Mouse (Mus musculus) stomach, embryonic 14.5 days (tissue): ENCODE results near the gene Etv6. TPM values are rescaled to one million over a fixed set of nuclear protein-coding genes. Genes with fewer than 3 reads are reported as not detected.
A peak's percentile ranks its signal among the peaks of the same experiment; 100 is the strongest.

Experiments
- ATAC-seq: fragments of 200-750 bp; cut with Nextera tagmentation; 2 replicates; pipeline ENCODE4 v1.8.0; 2017; ENCODE audit warnings: low read depth, moderate TSS enrichment; ENCODE audit not compliant: insufficient number of reproducible peaks, insufficient read depth, low FRiP score
- H3K27ac ChIP-seq: fragments of 300-500 bp; sonication (generic); 2 replicates; pipeline ENCODE4 v1.5.1; 2014; ENCODE audit warnings: mild to moderate bottlenecking, low read length, moderate library complexity, mixed read lengths
- H3K27me3 ChIP-seq: fragments of 300-500 bp; sonication (generic); 2 replicates; pipeline ENCODE4 v1.6.1; 2014; ENCODE audit warnings: low read length, control low read depth, mixed read lengths; ENCODE audit not compliant: control insufficient read depth, insufficient read depth
- H3K36me3 ChIP-seq: fragments of 300-500 bp; sonication (generic); 2 replicates; pipeline ENCODE4 v1.6.1; 2014; ENCODE audit warnings: mild to moderate bottlenecking, control low read depth, low read length, moderate library complexity, mixed read lengths; ENCODE audit not compliant: control insufficient read depth, insufficient read depth
- H3K4me1 ChIP-seq: fragments of 300-500 bp; sonication (generic); 2 replicates; pipeline ENCODE4 v1.6.1; 2014; ENCODE audit warnings: low read length, control low read depth, mixed read lengths; ENCODE audit not compliant: control insufficient read depth, insufficient read depth
- H3K4me2 ChIP-seq: fragments of 300-500 bp; sonication (generic); replicated peaks from 2 replicates; pipeline ENCODE4 v1.6.1; 2014; ENCODE audit warnings: low read depth, low read length, control low read depth
- H3K4me3 ChIP-seq: fragments of 300-500 bp; sonication (generic); 2 replicates; pipeline ENCODE4 v1.5.1; 2014; ENCODE audit warnings: low read depth, low read length, control low read depth
- H3K9ac ChIP-seq: fragments of 300-500 bp; sonication (generic); replicated peaks from 2 replicates; pipeline ENCODE4 v1.6.1; 2014; ENCODE audit warnings: low read depth, mild to moderate bottlenecking, control low read depth, low read length, moderate library complexity, mixed read lengths
- H3K9me3 ChIP-seq: fragments of 300-500 bp; sonication (generic); 2 replicates; pipeline ENCODE4 v1.6.1; 2016; ENCODE audit warnings: low read depth, low read length, control low read depth; ENCODE audit not compliant: control insufficient read depth
- WGBS: fragments of 180-500 bp; shearing (Covaris S2); extraction: QIAGEN DNeasy Blood & Tissue Kit; methylation state at CpG from one replicate; pipeline ENCODE4 v1.1.7; 2014; 5-methylcytosine and 5-hydroxymethylcytosine counted together
- polyA plus RNA-seq: library from polyadenylated mRNA; unstranded; fragments of >200 nt; fragmentation: Nextera tagmentation; extraction: Ambion mirVana; gene quantifications from 2 replicates; pipeline ENCODE4 v1.2.1, GENCODE M21; 2014

Etv6 gene
- polyA plus RNA-seq, 1 experiment from 2014 or later = 16.0 TPM

- no peaks in the 10 kb centered on the region for H3K27me3 ChIP-seq
- no peak overlapping the region for H3K4me2 ChIP-seq
- no peak overlapping the region for H3K9ac ChIP-seq
- H3K4me3 ChIP-seq = no peak overlapping the region
- peaks cover 14% of the 10 kb centered on the region for H3K36me3 ChIP-seq
- no peak for ATAC-seq
- no peaks in the 10 kb centered on the region for H3K4me1 ChIP-seq
- H3K9me3 ChIP-seq = no peaks in the 10 kb centered on the region
- H3K27ac ChIP-seq = no peak overlapping the region
- 90% methylated on average over 9 of the region's 9 CpGs for WGBS
Observed at GRCm38 (mm10) chr6:134247324-134247723, 211.8 kb downstream of the Etv6 start.

- H3K4me2 ChIP-seq = no peak overlapping the region
- H3K4me3 ChIP-seq = no peak overlapping the region
- H3K9ac ChIP-seq = no peak overlapping the region
- peaks cover 14% of the 10 kb centered on the region for H3K36me3 ChIP-seq
- ATAC-seq = no peak
- H3K9me3 ChIP-seq = no peaks in the 10 kb centered on the region
- WGBS = 85% methylated on average over 19 of the region's 19 CpGs
- no peaks in the 10 kb centered on the region for H3K27me3 ChIP-seq
- H3K4me1 ChIP-seq = no peaks in the 10 kb centered on the region
- no peak overlapping the region for H3K27ac ChIP-seq
Observed at GRCm38 (mm10) chr6:134248720-134249119, 213.2 kb downstream of the Etv6 start.

- H3K4me3 ChIP-seq = no peak overlapping the region
- H3K4me1 ChIP-seq = no peaks in the 10 kb centered on the region
Observed at GRCm38 (mm10) chr6:134250764-134251163, 215.3 kb downstream of the Etv6 start.

GRCm38 (mm10) chr6:134251364-134251763 lies 215.9 kb downstream of the Etv6 start:
- Histone ChIP-seq H3K9ac (no peak overlapping the region), H3K4me3 (no peak overlapping the region), H3K4me1 (no peaks in the 10 kb centered on the region), H3K27me3 (no peaks in the 10 kb centered on the region), H3K36me3 (peaks cover 14% of the 10 kb centered on the region), H3K27ac (no peak overlapping the region), H3K9me3 (no peaks in the 10 kb centered on the region), H3K4me2 (no peak overlapping the region)
- whole genome bisulfite sequencing = 75% methylated on average over 8 of the region's 8 CpGs
- no peak for ATAC-seq

More at GRCm38 (mm10) chr6:134250764-134251163, 215.3 kb downstream of the Etv6 start:
- 85% methylated on average over 5 of the region's 5 CpGs for WGBS
- ATAC-seq = no peak
- Histone ChIP-seq H3K36me3 (peaks cover 14% of the 10 kb centered on the region), H3K9ac (no peak overlapping the region), H3K27me3 (no peaks in the 10 kb centered on the region), H3K9me3 (no peaks in the 10 kb centered on the region), H3K4me2 (no peak overlapping the region), H3K27ac (no peak overlapping the region)

- no peaks in the 10 kb centered on the region for H3K4me1 ChIP-seq
- no peak overlapping the region for H3K27ac ChIP-seq
- H3K4me2 ChIP-seq = no peak overlapping the region
- H3K9ac ChIP-seq = no peak overlapping the region
- WGBS = 75% methylated on average over 8 of the region's 8 CpGs
- H3K36me3 ChIP-seq = peaks cover 14% of the 10 kb centered on the region
- no peaks in the 10 kb centered on the region for H3K9me3 ChIP-seq
- no peak overlapping the region for H3K4me3 ChIP-seq
- no peak for ATAC-seq
- H3K27me3 ChIP-seq = no peaks in the 10 kb centered on the region
Observed at GRCm38 (mm10) chr6:134252081-134252755, 216.7 kb downstream of the Etv6 start.

GRCm38 (mm10) chr6:134256369-134256768 lies 220.9 kb downstream of the Etv6 start:
- ATAC-seq = no peak
- Histone ChIP-seq H3K4me2 (no peak overlapping the region), H3K4me1 (no peaks in the 10 kb centered on the region), H3K9ac (no peak overlapping the region), H3K27ac (no peak overlapping the region), H3K27me3 (no peaks in the 10 kb centered on the region), H3K4me3 (no peak overlapping the region), H3K36me3 (no peaks in the 10 kb centered on the region; the same call in 1 of the 2 replicates), H3K9me3 (no peaks in the 10 kb centered on the region)
- WGBS = 72% methylated on average over 3 of the region's 3 CpGs

GRCm38 (mm10) chr6:134259913-134260312 lies 224.4 kb downstream of the Etv6 start:
- no peak for ATAC-seq
- H3K27me3 ChIP-seq = no peaks in the 10 kb centered on the region
- no peaks in the 10 kb centered on the region for H3K9me3 ChIP-seq
- H3K9ac ChIP-seq = no peak overlapping the region
- 91% methylated on average over 8 of the region's 8 CpGs for WGBS
- H3K4me2 ChIP-seq = no peak overlapping the region
- H3K36me3 ChIP-seq = peaks cover 10% of the 10 kb centered on the region; the same call in 1 of the 2 replicates
- H3K27ac ChIP-seq = no peak overlapping the region
- no peak overlapping the region for H3K4me3 ChIP-seq
- H3K4me1 ChIP-seq = no peaks in the 10 kb centered on the region

- Histone ChIP-seq H3K27me3 (no peaks in the 10 kb centered on the region), H3K27ac (no peak overlapping the region; the same call in 1 of the 2 replicates), H3K36me3 (peaks cover 24% of the 10 kb centered on the region), H3K4me3 (no peak overlapping the region), H3K9me3 (no peaks in the 10 kb centered on the region), H3K9ac (no peak overlapping the region), H3K4me1 (no peaks in the 10 kb centered on the region), H3K4me2 (no peak overlapping the region)
- WGBS = 73% methylated on average over 3 of the region's 3 CpGs
- no peak for ATAC-seq
Observed at GRCm38 (mm10) chr6:134261904-134262303, 226.4 kb downstream of the Etv6 start.

GRCm38 (mm10) chr6:134262383-134262782 lies 226.9 kb downstream of the Etv6 start:
- Histone ChIP-seq H3K4me1 (no peaks in the 10 kb centered on the region), H3K27me3 (no peaks in the 10 kb centered on the region), H3K27ac (peak overlapping the region; percentile 62; the same call in 1 of the 2 replicates), H3K9ac (no peak overlapping the region), H3K4me3 (no peak overlapping the region), H3K4me2 (no peak overlapping the region), H3K9me3 (no peaks in the 10 kb centered on the region), H3K36me3 (peaks cover 29% of the 10 kb centered on the region)
- WGBS = 80% methylated on average over 4 of the region's 4 CpGs
- ATAC-seq = no peak
